Mouse (Mus musculus) erythroid progenitor cell, adult 5-6 weeks (primary cell): ENCODE results near the gene E2f4. TPM values are rescaled to one million over a fixed set of nuclear protein-coding genes. Genes with fewer than 3 reads are reported as not detected.
"Not testable (repeated sequence)": the region's sequence is repeated elsewhere in the genome, so short reads cannot be mapped to it uniquely, and the experiment has no call there.

Source experiments
- ATAC-seq: replicated peaks from 2 replicates; pipeline ENCODE4 v1.8.0; 2016; ENCODE audit warnings: moderate number of reproducible peaks, mild to moderate bottlenecking, moderate TSS enrichment, inconsistent platforms; ENCODE audit not compliant: poor library complexity, low FRiP score, severe bottlenecking
- total RNA-seq, 2 experiments: library from RNA; stranded (forward) in 1 of 2; stranded (reverse) in 1 of 2; fragments of 150-400 nt in 1 of 2; fragments of 186-747, 209-891 nt in 1 of 2; gene quantifications; 2 replicates each; pipeline versions ENCODE4 v1.2.3 to v1.2.4; 2015 to 2017; ENCODE audit warnings: low replicate concordance in 2 of 2

The E2f4 gene
- total RNA-seq, 2 experiments from 2014 or later: 326 to 674 TPM

DNA sequence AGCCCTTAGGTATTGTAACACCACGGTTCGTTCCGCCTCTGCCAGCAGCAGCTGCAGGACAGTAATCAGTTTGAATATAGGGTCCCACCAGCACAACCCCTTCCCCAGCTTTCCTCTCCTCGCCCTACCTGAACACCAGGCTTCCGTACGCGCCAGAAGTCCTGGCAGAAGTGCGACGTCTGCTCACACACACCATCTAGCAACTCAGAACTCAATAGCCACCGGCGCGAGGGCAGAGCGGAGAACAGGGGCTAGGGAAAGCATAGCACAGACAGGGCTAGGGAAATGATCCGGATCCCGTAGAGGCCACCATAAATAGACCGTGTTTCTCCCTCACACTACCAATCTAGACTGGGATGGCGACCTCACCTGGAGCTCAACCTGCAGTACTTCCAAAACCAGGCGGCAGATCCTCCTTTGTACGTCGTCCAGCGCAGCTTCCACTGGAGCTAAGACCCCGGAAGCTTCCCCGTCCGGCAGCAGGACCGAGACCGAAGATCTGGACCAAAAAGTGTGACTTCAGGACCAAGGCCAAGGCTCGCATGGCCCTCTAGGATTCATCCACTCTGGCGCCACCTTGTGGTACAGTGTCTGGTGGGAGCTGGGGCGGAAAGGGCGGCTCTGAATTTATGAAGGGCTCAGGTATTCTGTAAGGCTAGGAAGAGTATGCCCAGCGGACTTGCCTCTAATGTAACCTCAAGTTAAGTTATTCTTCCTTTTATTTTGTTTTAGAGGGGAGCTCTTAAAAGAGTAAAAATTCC is 6.7 kb upstream of the E2f4 start:
- ATAC-seq: peak; percentile 75

DNA sequence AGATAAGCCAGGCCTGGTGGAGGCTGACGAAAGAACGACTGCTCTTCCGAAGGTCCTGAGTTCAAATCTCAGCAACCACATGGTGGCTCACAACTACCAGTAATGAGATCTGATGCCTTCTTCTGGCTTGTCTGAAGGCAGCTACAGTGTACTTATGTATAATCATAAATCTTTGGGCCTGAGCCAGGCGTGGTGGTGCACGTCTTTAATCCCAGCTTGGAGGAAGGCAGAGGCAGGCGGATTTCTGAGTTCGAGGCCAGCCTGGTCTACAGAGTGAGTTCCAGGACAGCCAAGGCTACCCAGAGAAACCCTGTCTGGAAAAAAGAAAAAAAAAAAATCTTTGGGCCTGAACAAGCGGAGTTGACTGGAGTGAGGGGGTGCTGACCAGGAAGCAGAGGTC is 6.1 kb upstream of the E2f4 start:
- ATAC-seq: not testable (repeated sequence)

DNA sequence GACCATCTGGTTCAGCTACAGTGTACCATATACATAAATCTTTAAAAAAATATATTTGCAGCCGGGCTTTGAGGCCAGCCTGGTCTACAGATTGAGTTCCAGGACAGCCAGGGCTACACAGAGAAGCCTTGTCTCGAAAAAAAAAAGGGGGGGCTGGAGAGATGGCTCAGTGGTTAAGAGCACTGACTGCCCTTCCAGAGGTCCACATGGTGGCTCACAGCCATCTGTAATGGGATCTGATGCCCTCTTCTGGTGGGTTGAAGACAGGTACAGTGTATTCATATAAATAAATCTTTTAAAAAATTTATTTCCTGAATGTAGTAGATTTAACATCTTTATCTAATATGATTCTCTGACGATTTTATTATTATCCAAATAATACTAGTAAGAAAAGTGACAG is 5.7 kb upstream of the E2f4 start:
- ATAC-seq: not testable (repeated sequence)

DNA sequence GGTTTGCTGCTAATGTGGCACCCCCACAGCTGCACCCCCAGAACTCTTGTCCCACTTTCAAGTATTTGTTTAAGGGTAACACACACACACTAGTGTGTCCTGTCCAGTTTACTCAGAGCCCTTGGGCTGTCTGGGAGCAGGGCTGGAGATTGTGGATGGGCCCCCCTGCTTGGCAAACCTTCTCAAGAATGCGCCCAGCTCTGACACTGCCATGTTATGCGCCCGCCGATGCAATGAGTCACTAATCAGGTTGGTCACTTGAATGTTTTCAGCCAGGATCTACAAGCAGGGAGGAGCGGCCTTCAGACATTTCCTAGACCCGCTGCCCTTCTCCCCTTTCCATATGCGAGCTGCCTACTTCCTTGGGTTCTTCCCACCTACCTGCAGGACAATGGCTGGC is 5.0 kb upstream of the E2f4 start:
- no peak for ATAC-seq

DNA sequence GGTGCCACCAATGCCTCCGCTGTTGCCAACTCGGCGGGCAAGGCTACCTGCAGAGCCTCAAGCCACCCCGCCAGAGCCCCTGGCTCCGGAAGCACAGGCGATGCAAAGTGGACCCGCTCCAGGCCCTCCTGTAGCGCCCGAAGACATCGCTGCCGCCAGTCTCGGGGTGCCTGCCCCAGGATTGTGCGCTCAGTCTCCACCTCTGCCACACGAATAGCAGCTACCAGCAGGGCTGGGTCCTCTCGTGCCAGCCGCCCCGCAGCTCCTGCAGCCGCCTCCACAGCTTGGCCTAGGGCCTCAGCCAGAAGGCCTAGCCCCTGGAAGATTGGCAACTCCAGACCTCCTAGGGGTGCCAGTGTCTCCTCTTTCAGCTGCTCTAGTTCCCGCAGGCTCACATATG is 4.1 kb upstream of the E2f4 start:
- ATAC-seq: no peak

DNA sequence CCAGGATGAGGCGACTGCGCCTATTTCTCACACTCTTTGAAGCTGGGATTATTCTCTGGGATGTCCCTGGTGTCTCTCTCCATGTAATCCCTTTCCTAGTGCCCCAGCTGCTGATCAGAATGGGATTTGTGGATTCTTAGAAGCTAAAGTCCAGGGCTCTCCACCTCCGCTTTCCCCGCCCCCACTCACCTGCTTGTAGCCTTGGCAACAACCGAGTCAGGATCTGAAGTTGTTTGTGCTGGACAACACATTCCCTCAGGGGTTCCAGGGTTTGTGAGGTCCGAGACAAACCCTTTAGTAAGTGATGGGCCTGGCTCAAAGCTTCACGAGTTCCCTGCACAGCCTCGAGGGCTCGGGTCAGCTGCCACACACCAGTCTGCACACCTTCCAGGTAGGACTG is 2.7 kb upstream of the E2f4 start:
- ATAC-seq: no peak

DNA sequence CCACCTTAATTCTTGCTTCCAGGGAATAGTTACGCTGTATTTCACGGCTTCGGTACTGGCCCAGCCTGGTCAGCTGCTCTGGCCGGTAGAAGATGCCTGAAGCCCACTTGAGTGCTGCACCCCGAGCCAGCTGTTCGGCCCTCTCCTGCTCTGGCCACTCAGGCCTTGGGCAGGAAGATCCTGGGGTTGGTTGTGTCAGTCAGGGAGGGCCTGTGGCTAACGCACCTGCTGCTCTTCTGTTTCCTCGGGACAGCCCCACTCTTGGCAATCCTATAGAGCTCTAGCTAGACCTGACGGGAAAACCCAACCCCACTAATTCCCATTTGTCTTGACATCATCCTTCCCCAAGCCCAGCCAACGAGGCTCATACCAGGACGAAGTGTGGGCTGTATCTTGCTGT is 2.2 kb upstream of the E2f4 start:
- ATAC-seq: no peak

DNA sequence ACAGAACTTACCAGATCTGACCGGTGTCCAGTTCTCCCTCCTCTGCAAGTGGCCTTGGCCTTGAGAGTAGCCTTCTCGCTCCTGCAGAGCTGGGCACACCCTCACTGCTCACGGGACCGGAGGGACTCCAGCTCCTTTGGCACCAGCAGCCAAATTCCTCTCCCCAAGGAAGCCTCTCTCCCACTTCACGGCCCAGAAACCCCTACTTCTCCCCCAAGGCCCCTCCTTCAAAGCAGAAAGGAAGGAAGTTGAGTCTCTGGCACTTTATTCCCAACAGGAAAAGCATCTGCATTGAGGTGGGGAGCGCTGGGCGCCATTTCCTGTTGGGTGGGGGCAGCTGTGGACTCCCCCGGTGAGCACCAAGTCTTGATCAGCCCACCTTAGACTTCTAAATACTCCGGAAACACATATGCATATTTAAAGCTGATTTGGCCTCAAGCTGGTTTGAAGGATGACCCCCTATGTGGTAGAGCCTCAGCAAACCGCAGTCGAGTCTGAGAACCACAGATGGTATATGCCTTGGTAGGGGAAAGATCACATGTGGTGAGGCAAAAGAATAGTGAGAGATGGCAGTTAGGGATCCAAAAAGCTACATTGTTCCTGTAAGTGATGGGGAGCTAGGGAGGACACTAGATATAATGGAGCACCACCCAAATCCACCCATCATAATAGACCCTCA is 1.4 kb upstream of the E2f4 start, which contains the start of gene Exoc3l:
Exoc3l (minus strand) TSS at position 207 of the 679 bp plus-strand sequence.
- no peak for ATAC-seq

DNA sequence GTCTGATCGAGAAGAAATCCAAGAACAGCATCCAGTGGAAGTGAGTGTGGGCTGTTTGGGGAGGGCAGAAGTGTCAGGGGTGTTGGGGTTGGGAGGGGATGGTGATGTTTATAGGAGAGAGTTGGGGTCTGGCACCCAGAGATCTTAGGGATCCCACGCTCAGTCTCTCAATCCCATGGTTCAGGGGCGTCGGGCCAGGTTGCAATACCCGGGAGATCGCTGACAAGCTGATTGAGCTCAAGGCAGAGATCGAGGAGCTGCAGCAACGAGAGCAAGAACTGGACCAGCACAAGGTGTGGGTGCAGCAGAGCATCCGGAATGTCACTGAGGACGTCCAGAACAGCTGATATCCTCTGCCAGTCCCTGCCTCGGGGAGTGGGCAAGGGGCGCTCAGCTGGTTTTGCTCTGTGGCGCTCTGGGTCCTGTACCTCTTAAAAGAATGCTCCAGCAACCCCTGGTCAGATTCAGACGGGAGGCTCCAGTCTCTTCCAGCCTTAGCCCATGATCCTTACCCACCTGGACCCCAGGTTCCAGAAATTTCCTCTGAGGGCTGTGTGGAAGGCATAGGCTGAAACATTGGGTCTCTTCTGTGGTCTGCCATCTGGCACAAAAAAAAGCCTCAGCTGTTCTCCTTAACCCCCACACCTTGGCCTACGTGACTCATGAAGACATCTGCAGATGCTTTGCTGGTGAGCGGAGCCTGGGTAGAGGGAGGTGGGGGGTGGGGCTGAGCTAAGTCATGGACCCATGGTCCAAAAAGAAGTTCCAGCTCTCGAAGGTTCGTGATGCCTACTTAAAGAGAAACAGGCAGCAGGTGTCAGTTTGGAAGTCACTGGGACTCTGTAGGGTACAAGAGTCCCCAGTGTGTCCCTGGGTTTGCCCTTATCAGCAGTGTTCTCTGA is 1.1 kb downstream of the E2f4 start:
- 0 out of 2 replicates have a peak, but pooled peaks have one; percentile 17 for ATAC-seq

DNA sequence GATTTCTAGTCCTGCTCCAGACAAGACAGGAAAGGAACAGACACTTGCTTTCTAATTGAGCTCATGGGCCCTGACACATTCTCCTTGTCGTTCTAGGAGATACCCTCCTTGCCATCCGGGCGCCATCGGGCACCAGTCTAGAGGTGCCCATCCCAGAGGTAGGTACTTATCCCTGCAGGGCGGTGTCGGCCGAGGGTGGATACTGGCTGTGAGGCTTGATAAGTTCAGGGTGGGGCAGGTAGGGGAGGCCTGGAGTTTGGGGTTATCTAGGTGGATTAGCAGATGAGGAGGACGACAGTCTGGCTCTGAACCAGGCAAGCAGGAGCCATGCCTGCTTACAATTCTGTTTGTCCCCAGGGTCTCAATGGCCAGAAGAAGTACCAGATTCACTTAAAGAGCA is 2.5 kb downstream of the E2f4 start:
- peak; percentile 79 for ATAC-seq

DNA sequence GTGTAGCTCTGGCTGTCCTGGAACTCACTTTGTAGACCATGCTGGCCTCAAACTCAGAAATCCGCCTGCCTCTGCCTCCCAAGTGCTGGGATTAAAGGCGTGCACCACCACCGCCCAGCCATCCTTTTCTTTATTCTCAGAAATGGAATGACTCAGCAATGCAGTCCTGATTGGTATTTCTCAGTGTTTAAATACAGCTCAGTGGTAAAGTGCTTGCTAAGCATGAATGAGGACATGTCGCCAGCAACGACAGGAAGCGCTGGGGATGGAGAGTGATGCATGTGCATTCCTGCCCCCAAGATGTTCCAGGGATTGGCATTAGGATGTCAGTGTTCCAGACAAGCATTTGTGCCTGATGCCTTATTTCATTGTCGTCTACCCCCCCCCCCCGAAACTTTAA is 5.9 kb downstream of the E2f4 start:
- no peak for ATAC-seq

DNA sequence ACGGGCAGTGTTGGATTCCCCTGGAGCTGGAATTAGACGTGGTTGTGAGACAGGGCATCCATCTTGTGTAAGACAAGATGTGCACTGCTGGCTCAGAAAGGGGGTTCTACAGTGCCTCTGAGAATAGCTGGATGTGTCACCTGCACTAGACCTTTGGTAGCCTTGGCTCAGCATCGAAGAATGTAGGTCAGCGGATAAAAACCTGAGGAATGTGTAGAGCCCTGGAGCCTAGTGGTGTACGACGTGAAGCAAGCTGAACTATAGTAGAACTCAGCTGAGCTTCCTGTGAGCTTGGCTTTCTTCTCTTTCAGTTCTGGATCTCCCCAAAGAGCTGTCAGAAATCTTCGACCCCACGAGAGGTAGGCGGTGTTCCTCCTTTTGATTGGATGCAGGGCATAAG is 6.4 kb downstream of the E2f4 start:
- ATAC-seq: no peak

DNA sequence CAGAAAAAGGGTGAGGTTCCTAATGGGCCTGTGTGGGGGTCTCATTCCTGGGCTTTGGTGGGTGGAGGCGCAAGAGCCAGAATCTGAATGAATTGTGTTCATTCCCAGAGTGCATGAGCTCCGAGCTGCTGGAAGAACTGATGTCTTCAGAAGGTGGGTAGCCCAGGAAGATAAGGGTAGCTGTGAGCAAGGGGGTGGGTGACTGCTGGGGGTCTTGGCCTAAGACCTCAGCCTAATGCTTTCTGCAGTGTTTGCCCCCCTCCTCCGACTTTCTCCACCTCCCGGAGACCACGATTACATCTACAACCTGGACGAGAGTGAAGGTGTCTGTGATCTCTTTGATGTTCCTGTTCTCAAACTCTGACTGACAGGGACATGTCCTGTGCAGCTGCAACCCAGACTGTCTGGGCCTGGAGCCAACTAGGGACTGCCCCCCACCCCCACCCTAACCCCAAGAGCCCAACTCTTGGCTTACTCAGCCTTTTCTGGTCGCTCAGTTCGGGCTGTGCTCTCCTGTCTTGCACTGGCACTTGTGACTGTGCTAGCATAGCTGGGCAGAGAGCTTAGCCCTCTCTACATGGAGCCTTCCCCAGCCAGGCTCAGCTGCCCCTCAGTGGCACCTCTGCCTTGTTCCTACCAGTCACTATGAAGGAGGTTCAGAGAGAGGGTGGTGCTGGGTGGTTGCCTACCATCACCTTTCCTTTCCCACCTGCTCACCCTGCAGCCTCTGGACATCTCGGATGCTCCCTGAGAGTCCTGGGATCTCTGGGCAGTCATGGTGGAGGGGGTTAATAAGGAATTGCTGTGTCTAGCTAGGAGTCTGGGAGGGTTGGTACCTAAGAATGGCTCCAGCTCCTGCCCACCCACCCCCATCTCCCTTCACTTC is 7.1 kb downstream of the E2f4 start:
- peak; percentile 7; the same call in 1 of the 2 replicates for ATAC-seq

DNA sequence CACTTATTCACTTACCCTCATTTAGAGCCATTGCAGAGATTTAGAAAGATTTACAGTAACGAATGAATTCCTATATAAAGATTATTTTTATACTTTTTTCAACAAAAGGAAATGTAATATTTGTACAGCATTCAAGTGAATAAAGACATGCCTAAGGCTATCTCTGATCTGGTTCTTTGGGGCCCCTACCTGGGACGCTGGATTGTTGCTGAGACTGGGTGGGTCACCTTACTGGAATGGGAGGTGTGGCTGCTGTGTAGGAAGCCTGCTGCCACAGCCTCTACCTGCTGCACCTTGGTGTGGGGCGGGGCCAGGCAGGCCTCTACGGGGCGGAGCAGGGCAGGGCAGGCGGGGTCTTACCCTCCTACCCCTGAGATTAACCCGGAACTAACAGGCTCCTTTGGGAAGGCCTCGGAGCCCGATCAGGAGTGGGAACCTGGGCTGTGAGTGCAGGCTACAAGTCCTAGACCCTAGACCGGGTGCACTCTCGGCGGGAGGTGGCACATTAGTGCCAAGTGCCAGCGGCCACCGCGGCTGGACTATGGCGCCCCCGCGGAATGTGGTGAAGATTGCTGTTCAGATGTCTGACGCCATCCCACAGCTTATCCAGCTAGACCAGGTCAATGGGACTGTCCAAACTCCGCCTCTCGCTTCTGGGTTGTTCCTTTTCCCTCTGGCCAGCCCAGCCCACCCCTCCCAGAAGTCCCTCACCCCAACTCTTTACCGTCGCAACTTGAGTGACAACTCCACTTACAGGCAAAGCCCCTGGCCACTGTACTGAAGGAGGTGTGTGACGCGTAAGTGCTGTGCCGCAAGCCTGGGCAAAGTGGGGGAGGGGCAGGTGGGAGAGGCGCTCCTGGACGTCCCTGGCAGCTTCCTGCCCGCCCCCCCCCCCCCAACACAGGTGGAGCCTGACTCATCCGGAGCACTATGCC is 8.0 kb downstream of the E2f4 start, which contains the start of gene Elmo3:
Elmo3 (plus strand) TSS at position 391 of the 935 bp plus-strand sequence.
- peak; percentile 62 for ATAC-seq

DNA sequence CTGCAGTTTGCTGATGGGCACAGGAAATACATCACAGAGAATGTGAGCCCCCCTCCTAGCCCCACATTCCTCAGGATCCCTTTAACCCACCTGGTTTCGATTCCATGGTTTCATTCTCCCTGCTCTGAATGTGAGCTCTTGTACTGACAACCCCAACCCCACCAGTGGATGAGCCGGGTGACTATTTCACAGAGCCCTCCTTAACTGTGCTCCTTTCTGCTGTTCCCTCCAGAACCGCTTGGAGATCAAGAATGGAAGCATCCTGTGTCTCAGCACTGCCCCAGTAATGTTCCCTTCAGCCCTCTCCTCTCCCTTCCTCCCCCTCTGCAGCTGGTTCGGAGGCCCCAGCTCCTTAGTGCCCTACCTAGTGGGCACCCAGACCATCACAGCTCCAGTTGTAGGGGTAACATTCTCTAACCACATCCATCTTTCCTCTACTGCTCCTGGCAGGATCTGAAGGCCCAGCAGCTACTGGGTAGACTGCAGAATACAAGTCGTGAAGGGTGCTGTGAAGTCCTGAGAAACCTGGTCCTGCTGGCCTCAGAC is 8.8 kb downstream of the E2f4 start:
- no peak for ATAC-seq

DNA sequence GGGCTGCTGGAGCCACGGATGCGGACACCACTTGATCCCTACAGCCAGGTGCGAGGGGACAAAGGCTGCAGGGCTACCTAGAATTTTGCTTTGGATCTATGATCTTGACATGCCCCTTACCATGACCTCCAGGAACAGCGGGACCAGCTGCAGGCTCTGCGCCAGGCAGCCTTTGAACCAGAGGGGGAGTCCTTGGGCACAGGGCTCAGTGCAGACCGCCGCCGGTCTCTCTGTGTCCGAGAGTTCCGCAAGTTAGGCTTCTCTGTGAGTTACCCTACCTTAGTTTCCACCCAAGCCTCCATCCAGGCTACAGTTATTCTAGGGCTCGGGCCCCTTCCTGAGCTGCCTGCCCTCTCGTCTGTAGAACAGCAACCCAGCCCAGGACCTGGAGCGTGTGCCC is 10.2 kb downstream of the E2f4 start:
- no peak for ATAC-seq

DNA sequence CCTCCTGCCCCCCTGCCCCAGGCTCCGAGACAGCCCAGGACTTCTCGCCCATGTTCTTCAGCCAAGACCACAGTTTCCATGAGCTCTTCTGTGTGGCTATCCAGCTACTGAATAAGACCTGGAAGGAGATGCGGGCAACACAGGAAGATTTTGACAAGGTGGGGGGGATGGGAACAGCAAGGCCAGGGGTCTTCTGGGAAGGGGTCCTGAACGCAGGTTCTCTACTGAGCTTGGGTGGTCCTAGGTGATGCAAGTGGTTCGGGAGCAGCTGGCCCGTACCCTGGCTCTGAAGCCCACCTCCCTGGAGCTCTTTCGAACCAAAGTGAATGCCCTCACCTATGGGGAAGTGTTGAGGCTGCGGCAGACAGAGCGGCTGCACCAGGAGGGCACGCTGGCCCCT is 11.0 kb downstream of the E2f4 start:
- ATAC-seq: no peak
